Mouse (Mus musculus) kidney, embryonic 16.5 days (tissue): Measurements from ENCODE around the gene D16Ertd472e. TPM values are rescaled to one million over a fixed set of nuclear protein-coding genes. Genes with fewer than 3 reads are reported as not detected.
"Not testable (repeated sequence)": the region's sequence is repeated elsewhere in the genome, so short reads cannot be mapped to it uniquely, and the experiment has no call there.

Source experiments
- ATAC-seq: fragments of 200-750 bp; cut with Nextera tagmentation; 2 replicates; pipeline ENCODE4 v1.8.0; 2017; ENCODE audit warnings: moderate TSS enrichment; ENCODE audit not compliant: low FRiP score, low TSS enrichment
- H3K27ac ChIP-seq: fragments of 300-500 bp; sonication (generic); 2 replicates; pipeline ENCODE4 v1.5.1; 2014; ENCODE audit warnings: low read length
- H3K27me3 ChIP-seq: fragments of 300-500 bp; sonication (generic); 2 replicates; pipeline ENCODE4 v1.6.1; 2014; ENCODE audit warnings: low read length, control low read depth, mixed read lengths; ENCODE audit not compliant: insufficient read depth
- H3K36me3 ChIP-seq: fragments of 300-500 bp; sonication (generic); 2 replicates; pipeline ENCODE4 v1.6.1; 2014; ENCODE audit warnings: low read length, control low read depth, mixed read lengths; ENCODE audit not compliant: insufficient read depth
- H3K4me1 ChIP-seq: fragments of 300-500 bp; sonication (generic); 2 replicates; pipeline ENCODE4 v1.6.1; 2014; ENCODE audit warnings: low read length, control low read depth, mixed read lengths; ENCODE audit not compliant: insufficient read depth
- H3K4me2 ChIP-seq: fragments of 300-500 bp; sonication (generic); replicated peaks from 2 replicates; pipeline ENCODE4 v1.6.1; 2014; ENCODE audit warnings: low read depth, low read length
- H3K4me3 ChIP-seq: fragments of 300-500 bp; sonication (generic); 2 replicates; pipeline ENCODE4 v1.5.1; 2014; ENCODE audit warnings: mild to moderate bottlenecking, low read length
- H3K9ac ChIP-seq: fragments of 300-500 bp; sonication (generic); replicated peaks from 2 replicates; pipeline ENCODE4 v1.6.1; 2014; ENCODE audit warnings: low read length
- H3K9me3 ChIP-seq: fragments of 300-500 bp; sonication (generic); 2 replicates; pipeline ENCODE4 v1.6.1; 2016; ENCODE audit warnings: low read length, control low read depth
- WGBS: fragments of 180-500 bp; shearing (Covaris S2); extraction: QIAGEN DNeasy Blood & Tissue Kit; methylation state at CpG from one replicate; pipeline ENCODE4 v1.1.7; 2014; 5-methylcytosine and 5-hydroxymethylcytosine counted together
- polyA plus RNA-seq: library from polyadenylated mRNA; unstranded; fragments of >200 nt; fragmentation: Nextera tagmentation; extraction: Ambion mirVana; gene quantifications from 2 replicates; pipeline ENCODE4 v1.2.1, GENCODE M21; 2015

The D16Ertd472e gene
- polyA plus RNA-seq, 1 experiment from 2014 or later = 11.9 TPM

DNA sequence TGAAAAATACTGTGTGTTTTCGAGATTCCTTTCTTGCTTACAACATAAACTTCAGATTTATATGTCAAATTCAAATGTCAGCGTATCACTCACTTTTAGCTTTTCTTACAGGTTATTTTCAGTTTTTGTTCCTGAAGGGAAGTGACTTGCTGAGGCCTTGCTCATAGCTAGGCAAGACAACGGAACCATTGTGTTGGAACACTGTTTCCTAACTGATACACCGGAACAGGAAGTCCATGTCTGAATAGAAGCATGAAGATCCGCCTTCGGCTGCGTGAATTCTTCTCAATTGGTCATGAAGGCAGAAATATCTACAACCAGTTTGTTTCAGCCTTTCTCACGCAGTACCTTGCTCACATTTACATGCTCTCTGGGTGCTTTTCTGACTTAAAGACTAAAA, 65.0 kb downstream of the D16Ertd472e start:
- H3K27me3 ChIP-seq = no peaks in the 10 kb centered on the region
- no peaks in the 10 kb centered on the region for H3K4me1 ChIP-seq
- no peak overlapping the region for H3K27ac ChIP-seq
- 81% methylated on average over 8 of the region's 8 CpGs for WGBS
- ATAC-seq = no peak
- H3K9ac ChIP-seq = no peak overlapping the region
- no peaks in the 10 kb centered on the region for H3K36me3 ChIP-seq
- H3K9me3 ChIP-seq = no peaks in the 10 kb centered on the region
- H3K4me3 ChIP-seq = no peak overlapping the region
- H3K4me2 ChIP-seq = no peak overlapping the region

DNA sequence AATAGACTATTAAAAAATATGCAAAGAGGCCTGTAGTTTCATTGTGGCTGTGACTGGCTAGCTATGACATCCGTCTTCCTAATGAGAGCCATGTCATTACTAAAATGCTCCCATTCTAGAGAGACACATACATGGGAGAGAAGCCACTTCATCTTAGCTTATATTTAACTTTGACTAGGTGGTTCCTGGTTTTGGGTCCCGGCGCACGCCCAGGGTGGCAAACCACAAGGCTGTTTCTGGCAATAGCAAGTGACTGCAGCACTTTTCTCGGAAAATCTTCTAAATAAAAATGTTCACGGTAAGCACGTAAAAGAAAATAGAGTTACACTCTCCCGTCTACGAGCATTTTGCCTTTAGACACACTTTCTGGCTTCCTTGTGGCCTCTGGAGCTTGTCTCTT, 74.0 kb downstream of the D16Ertd472e start:
- Histone ChIP-seq H3K4me2 (no peak overlapping the region), H3K27ac (no peak overlapping the region), H3K36me3 (no peaks in the 10 kb centered on the region), H3K9me3 (no peaks in the 10 kb centered on the region), H3K9ac (no peak overlapping the region), H3K27me3 (no peaks in the 10 kb centered on the region), H3K4me1 (no peaks in the 10 kb centered on the region), H3K4me3 (no peak overlapping the region)
- 92% methylated on average over 9 of the region's 9 CpGs for WGBS
- ATAC-seq = no peak

DNA sequence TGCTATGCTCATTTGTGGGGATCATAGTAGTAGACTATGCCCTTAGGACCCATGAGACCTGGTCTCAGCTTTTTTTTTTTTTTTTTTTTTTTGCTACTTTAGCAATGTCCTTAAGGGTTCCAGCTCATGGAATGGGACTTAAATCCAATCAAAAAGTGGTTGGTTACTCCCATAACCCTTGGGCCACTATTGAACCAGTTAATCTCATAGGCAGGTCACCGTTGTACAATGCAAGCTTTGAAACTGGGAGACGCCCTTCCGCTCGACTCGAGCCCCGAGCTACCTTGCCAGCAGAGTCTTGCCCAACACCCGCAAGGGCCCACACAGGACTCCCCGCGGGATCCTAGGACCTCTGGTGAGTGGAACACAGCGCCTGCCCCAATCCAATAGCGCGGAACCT, 83.8 kb downstream of the D16Ertd472e start:
- not testable (repeated sequence) for H3K27ac ChIP-seq, H3K4me2 ChIP-seq, H3K27me3 ChIP-seq, H3K4me1 ChIP-seq, ATAC-seq, H3K36me3 ChIP-seq, H3K9me3 ChIP-seq, H3K9ac ChIP-seq, H3K4me3 ChIP-seq
- WGBS = 95% methylated on average over 12 of the region's 12 CpGs

DNA sequence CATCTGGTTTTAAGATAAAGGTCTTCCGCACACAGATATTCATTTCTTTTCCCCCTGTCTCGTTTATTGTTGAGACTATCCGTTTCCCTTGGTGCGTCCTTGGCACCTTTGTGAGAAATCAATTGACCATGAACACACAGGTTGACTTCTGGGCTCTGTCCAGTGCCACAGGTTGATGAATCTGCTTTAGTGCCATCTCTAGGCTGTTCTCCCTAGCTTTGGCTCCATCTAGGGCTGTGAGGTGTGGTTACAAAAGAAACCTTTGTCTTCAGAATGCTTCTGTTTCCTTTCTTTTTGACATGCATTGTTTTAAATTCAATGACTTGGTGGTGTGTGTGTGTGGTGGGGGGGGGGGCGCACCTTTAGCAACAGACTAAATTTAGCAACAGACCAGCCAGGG, 85.7 kb downstream of the D16Ertd472e start:
- 38% methylated on average over 5 of the region's 5 CpGs for WGBS
- ATAC-seq = peak; percentile 61; the same call in 1 of the 2 replicates
- Histone ChIP-seq H3K36me3 (no peaks in the 10 kb centered on the region), H3K4me2 (peak overlapping the region; percentile 47), H3K9ac (no peak overlapping the region), H3K4me3 (no peak overlapping the region; the same call in 1 of the 2 replicates), H3K9me3 (no peaks in the 10 kb centered on the region), H3K27me3 (no peaks in the 10 kb centered on the region), H3K4me1 (no peaks in the 10 kb centered on the region), H3K27ac (0 out of 2 replicates have a peak overlapping the region, but pooled peaks have one; percentile 3)

Other genes starting within 250 kb of the D16Ertd472e start
- 24.7 and 33.1 TPM in 2 replicates for gene Btg3, start 199.5 kb downstream of the D16Ertd472e start, polyA plus RNA-seq